In genomic region chr10:5227395-5228076, GRCm38 (mm10) we compare ENCODE assay signal across 8 mouse cellular contexts.
A peak's percentile ranks its signal among the peaks of the same experiment; 100 is the strongest.
DNase-seq lines count a peak whose midpoint lies in the region; ATAC-seq and TF ChIP-seq lines count a peak whose summit lies in the region.

No protein-coding gene starts in this region.

- no peak overlapping the region for H3K4me2 ChIP-seq in lung, postnatal 0 days (replicated peaks; ENCODE audit: low read depth, low read length)

- H3K27ac ChIP-seq in MEL (ENCODE audit: control insufficient read depth, low read depth, low read length) = no peak overlapping the region
- H3K27ac ChIP-seq in lung, postnatal 0 days (ENCODE audit: low read length) = no peak overlapping the region

- no peaks in the 10 kb centered on the region for H3K79me2 ChIP-seq in MEL (ENCODE audit: control insufficient read depth, insufficient read depth, low read length, poor library complexity)

- no peak for ATAC-seq in lung, postnatal 0 days

- 0 out of 4 replicates have a peak, but pooled peaks cover 0 to 4% of the 10 kb centered on the region in 2 experiments for H3K4me1 ChIP-seq in MEL (ENCODE audit: control insufficient read depth in 1 of 2, insufficient read depth in 2 of 2, low read length in 2 of 2)
- no peaks in the 10 kb centered on the region for H3K4me1 ChIP-seq in lung, postnatal 0 days (ENCODE audit: insufficient read depth, low read depth, low read length)

- H3K9me3 ChIP-seq in MEL (replicated peaks; ENCODE audit: insufficient read depth, low read length) = no peaks in the 10 kb centered on the region
- no peaks in the 10 kb centered on the region for H3K9me3 ChIP-seq in lung, postnatal 0 days (ENCODE audit: low read length)

- TF ChIP-seq CTCF in MEL (IDR thresholded peaks at IDR 0.05 in 2 of 3, conservative IDR thresholded peaks at IDR 0.05 in 1 of 3; ENCODE audit: control insufficient read depth in 1 of 3, insufficient read depth in 1 of 3, low read depth in 2 of 3, low read length in 3 of 3, poor library complexity in 1 of 3, severe bottlenecking in 1 of 3) = peak; percentile 59 to 77 (median 68)
- peak; percentile 18 for TF ChIP-seq CTCF in lung, postnatal 0 days (IDR thresholded peaks at IDR 0.05)

- WGBS in lung, postnatal 0 days = 74% methylated on average over 20 of the region's 20 CpGs

- H3K36me3 ChIP-seq in MEL (ENCODE audit: control insufficient read depth in 1 of 2, insufficient read depth in 2 of 2, low read length in 2 of 2) = no peaks in the 10 kb centered on the region
- no peaks in the 10 kb centered on the region for H3K36me3 ChIP-seq in lung, postnatal 0 days (ENCODE audit: insufficient read depth, low read length)

- no peak overlapping the region for H3K4me3 ChIP-seq in MEL (ENCODE audit: control insufficient read depth in 1 of 2, insufficient read depth in 1 of 2, low read depth in 2 of 2, low read length in 2 of 2)
- no peak overlapping the region for H3K4me3 ChIP-seq in lung, postnatal 0 days (ENCODE audit: low read depth, low read length)

- H3K27me3 ChIP-seq in MEL (ENCODE audit: control insufficient read depth in 1 of 2, insufficient read depth in 2 of 2, low read length in 2 of 2) = no peaks in the 10 kb centered on the region; a peak in 1 of 4 replicates
- no peaks in the 10 kb centered on the region for H3K27me3 ChIP-seq in lung, postnatal 0 days (replicated peaks; ENCODE audit: insufficient read depth, low read length)

- peak; percentile 47 for DNase-seq in layer of hippocampus, adult 11-12 months (ENCODE audit: low spot score)
- no peak for DNase-seq in layer of hippocampus, adult 9-10 months (ENCODE audit: low spot score)
- peak; percentile 49 for DNase-seq in MEL (ENCODE audit: low read depth, low spot score)
- DNase-seq in cerebellum, adult 9-10 months = peak; percentile 70
- no peak for DNase-seq in lung, postnatal 0 days (ENCODE audit: low spot score)
- DNase-seq in urinary bladder, postnatal 14 days (ENCODE audit: low spot score) = no peak
- no peak for DNase-seq in urinary bladder, adult 2 months (ENCODE audit: low spot score)
- no peak for DNase-seq in ovary, postnatal 10 days (ENCODE audit: low spot score)

- H3K9ac ChIP-seq in MEL (ENCODE audit: control insufficient read depth, low read depth, low read length, poor library complexity, severe bottlenecking) = no peak overlapping the region
- H3K9ac ChIP-seq in lung, postnatal 0 days (replicated peaks; ENCODE audit: low read depth) = no peak overlapping the region

- peak; percentile 45 for TF ChIP-seq RAD21 in MEL (IDR thresholded peaks at IDR 0.05; ENCODE audit: low read depth, low read length)

- TF ChIP-seq EP300 in MEL (IDR thresholded peaks at IDR 0.05; ENCODE audit: low read depth in 1 of 2, low read length in 2 of 2) = no peak; a peak in 1 of 4 replicates
- TF ChIP-seq EP300 in lung, postnatal 0 days (IDR thresholded peaks at IDR 0.05) = no peak

- no peak for TF ChIP-seq POLR2A in MEL (IDR thresholded peaks at IDR 0.05; ENCODE audit: control insufficient read depth in 1 of 2, insufficient read depth in 1 of 2, low read depth in 1 of 2, low read length in 2 of 2, poor library complexity in 1 of 2)

TF ChIP-seq in MEL, 35 proteins besides CTCF, POLR2A, EP300 and RAD21:
- TF ChIP-seq USF1 (IDR thresholded peaks at IDR 0.05; ENCODE audit: low read depth, low read length) (no peak), BHLHE40 (IDR thresholded peaks at IDR 0.05; ENCODE audit: borderline replicate concordance, low read depth, low read length) (no peak), UBTF (IDR thresholded peaks at IDR 0.05; ENCODE audit: borderline replicate concordance, insufficient read depth, low read depth, low read length) (no peak), KAT2A (conservative IDR thresholded peaks at IDR 0.05; ENCODE audit: low read depth, low read length) (no peak), ZNF384 (IDR thresholded peaks at IDR 0.05; ENCODE audit: low read depth, low read length) (peak; percentile 76), ZMIZ1 (IDR thresholded peaks at IDR 0.05; ENCODE audit: low read depth, low read length) (no peak), TCF12 (IDR thresholded peaks at IDR 0.05; ENCODE audit: low read depth, low read length) (no peak), NRF1 (IDR thresholded peaks at IDR 0.05; ENCODE audit: insufficient read depth, low read depth, low read length, poor library complexity, severe bottlenecking) (peak; percentile 14; the same call in 1 of the 2 replicates), ZC3H11A (IDR thresholded peaks at IDR 0.05; ENCODE audit: low read depth, low read length) (0 out of 2 replicates have a peak, but pooled peaks have one; percentile 27), ELF1 (IDR thresholded peaks at IDR 0.05; ENCODE audit: low read depth, low read length) (no peak), MYC (IDR thresholded peaks at IDR 0.05; ENCODE audit: low read depth, low read length) (0 out of 2 replicates have a peak, but pooled peaks have one; percentile 31), SMC3 (IDR thresholded peaks at IDR 0.05; ENCODE audit: low read depth, low read length) (peak; percentile 44), MAZ (IDR thresholded peaks at IDR 0.05; ENCODE audit: low read depth, low read length) (no peak), HCFC1 (IDR thresholded peaks at IDR 0.05; ENCODE audit: low read depth, low read length) (no peak), TAL1 (IDR thresholded peaks at IDR 0.05; ENCODE audit: low read length) (no peak), CHD1 (IDR thresholded peaks at IDR 0.05; ENCODE audit: low read depth, low read length) (no peak), ZKSCAN1 (IDR thresholded peaks at IDR 0.05; ENCODE audit: low read depth, low read length) (no peak), USF2 (IDR thresholded peaks at IDR 0.05; ENCODE audit: borderline replicate concordance in 1 of 2, insufficient read depth in 1 of 2, low read depth in 1 of 2, low read length in 2 of 2) (no peak), GATA1 (IDR thresholded peaks at IDR 0.05; ENCODE audit: low read depth, low read length) (peak; percentile 48; the same call in 1 of the 2 replicates), TBP (IDR thresholded peaks at IDR 0.05; ENCODE audit: low read depth, low read length) (no peak)

Comparison
In these comparisons a context has a peak if more than half of its experiments do, and no peak if none do; other contexts are left out.
1. DNase-seq: peak in layer of hippocampus, adult 11-12 months (single experiment), MEL (single experiment) and cerebellum, adult 9-10 months (single experiment); none in layer of hippocampus, adult 9-10 months (single experiment), lung, postnatal 0 days (single experiment), urinary bladder, postnatal 14 days (single experiment), urinary bladder, adult 2 months (single experiment) and ovary, postnatal 10 days (single experiment).